Mouse (Mus musculus) cerebellum, adult 9-11 months (tissue): ENCODE data around the gene Slc25a42.
A peak's percentile ranks its signal among the peaks of the same experiment; 100 is the strongest.

Experiments
- DNase-seq: peaks from one replicate; pipeline ENCODE4 v3.0.0; 2022

Slc25a42 gene

GRCm38 (mm10) chr8:70214411-70214810 is 2.3 kb upstream of the Slc25a42 start:
- DNase-seq, result no peak

GRCm38 (mm10) chr8:70211726-70212111 is 386 bp downstream of the Slc25a42 start:
- no peak for DNase-seq

- no peak for DNase-seq
Observed at GRCm38 (mm10) chr8:70211275-70211674, 830 bp downstream of the Slc25a42 start.

DNA sequence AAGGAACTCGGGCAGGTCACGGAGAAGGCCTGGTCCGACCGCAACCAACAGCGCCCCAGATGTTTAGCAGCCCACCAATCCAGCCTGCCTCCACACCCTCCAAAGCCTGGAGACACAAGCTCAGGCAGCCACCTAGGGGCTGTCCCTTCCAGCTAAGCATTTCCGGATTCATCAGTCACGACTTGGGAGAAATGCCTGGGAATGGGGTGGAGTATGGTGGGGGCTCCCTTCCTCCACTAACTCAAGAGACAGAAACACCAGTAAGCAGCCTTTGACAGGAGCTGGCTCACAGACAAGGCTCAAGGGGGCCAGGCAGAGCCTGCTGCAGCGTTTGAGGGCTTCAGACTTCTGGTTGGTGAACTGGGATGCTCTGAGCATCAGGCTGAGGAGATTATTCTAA is 1.6 kb downstream of the Slc25a42 start:
- DNase-seq, result peak; percentile 54

GRCm38 (mm10) chr8:70208130-70208529 is 4.0 kb downstream of the Slc25a42 start:
- no peak for DNase-seq

GRCm38 (mm10) chr8:70204757-70205156 is 7.3 kb downstream of the Slc25a42 start:
- no peak for DNase-seq

DNA sequence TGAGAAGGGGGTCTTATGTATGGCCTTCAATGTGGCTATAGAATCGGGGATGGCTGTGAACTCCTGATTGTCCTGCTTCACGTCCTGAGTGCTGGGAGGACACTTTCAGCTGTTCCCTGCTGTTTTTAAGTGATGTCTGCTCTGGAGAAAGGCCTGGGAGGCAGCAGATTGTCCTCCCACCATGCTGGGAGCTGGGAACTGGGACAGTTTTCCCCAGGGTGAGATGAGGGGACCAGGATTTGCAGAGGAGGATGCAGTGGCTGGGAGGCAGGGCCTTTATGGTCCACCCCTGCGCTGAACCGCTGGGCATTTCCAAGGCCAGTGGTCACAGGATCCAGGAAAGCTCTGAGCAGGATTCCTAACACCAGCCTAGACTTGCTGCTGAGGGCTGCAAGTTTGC is 9.0 kb downstream of the Slc25a42 start:
- no peak for DNase-seq

DNA sequence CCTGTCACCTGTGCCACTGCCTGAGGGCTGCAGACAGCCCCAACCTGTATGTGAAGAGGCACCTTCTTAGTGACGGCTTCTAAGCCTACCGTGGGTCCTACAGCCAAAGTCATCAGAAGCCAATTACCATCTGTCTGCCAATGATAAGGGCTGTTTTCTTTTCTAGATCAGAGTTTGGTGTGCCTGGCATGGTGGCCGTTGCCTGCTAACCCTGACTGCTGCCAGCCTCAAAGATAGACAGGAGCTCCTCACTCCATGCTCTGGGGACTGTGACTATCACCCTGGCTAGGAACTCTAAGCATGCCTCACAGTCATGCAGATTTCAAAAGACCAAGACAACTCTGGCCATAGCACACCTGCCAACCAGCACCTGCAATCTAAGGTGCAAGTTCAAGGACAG is 10.7 kb downstream of the Slc25a42 start:
- no peak for DNase-seq

DNA sequence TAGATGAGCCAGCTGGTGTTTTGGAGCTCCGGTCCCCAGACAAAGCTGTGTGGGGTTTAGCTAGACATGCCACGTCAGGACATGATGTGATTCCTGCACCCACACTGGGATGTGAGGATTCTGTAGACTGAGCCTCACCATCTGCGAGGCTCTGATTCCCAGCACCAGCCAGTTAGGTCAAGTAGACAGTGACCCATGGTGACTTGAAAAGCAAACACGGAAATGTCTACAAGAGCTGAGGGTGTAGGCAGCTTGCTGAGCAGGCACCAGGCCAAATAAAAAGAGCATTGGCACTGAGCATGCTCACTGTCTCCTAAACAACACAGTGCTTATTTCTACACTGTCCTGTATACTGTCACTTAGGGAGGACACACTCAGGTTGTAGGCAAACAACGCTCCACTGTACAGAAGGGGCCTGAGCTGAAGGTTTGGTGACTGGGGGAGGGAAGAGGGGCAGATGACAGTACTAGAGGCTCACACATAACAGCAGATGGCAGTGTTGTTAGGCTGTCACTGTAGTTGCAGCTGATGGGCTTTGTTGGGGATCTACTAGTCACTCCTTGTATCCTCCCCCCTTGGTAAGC is 11.9 kb downstream of the Slc25a42 start:
- DNase-seq, result peak; percentile 81

GRCm38 (mm10) chr8:70197603-70198002 is 14.5 kb downstream of the Slc25a42 start:
- no peak for DNase-seq

DNA sequence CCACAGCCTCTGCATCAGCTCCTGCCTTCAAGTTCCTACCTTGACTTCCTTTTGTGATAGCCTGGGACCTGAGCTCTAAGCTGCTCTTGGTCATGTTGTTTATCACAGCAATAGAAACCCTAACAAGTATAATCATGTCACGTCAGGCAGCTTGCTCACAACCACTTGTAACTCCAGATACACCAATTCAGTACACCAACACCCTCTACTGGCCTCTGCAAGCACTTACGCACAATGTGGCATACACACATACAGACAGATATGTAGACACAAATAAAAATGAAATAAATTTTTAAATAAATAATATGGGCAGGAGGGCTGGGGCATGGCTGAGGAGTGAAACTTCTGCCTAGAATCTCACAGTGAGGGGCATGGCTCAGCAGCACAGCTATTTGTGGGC is 16.3 kb downstream of the Slc25a42 start:
- no peak for DNase-seq

DNA sequence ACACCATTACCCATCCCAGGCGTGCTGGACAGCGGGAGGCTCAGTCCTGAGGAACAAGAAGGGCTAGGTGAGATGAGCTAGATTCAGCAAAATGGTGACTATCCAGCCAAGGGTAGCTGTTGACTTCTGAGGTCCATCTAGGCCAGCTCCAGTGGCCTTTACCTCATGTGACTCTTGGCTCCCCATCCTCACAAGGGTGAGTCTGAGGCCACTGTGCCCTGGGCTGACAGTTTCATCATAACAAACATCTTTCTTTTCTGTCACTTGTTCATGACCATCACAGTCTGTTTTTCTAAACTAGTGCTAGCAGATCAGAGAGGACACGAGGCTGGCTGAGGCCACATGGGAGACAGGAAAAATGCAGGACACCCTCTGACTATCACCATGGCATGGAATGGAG is 17.9 kb downstream of the Slc25a42 start:
- no peak for DNase-seq

GRCm38 (mm10) chr8:70193238-70193637 is 18.9 kb downstream of the Slc25a42 start:
- DNase-seq, result no peak

DNA sequence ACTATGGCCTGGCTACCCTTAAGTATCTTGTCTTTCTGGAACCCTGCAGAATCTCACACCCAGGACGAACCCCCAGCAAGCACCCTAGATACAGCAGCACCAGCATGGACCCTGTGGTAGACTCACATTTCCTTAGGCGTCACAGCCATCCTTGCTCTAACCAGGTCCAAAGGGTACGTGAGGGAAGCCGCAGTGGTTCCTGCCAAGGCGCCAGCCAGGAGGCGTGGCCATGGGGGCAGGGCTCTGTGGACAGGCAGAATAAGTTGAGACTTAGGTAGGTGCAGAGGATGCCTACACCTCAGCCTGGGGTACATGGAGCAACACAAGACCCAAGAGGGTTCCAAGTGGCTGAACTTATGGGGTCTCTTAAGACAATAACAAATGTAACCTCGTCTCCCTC is 23.4 kb downstream of the Slc25a42 start:
- no peak for DNase-seq

- no peak for DNase-seq
Observed at GRCm38 (mm10) chr8:70183194-70183593, 28.9 kb downstream of the Slc25a42 start.

GRCm38 (mm10) chr8:70181903-70182252 is 30.2 kb downstream of the Slc25a42 start:
- no peak for DNase-seq

DNA sequence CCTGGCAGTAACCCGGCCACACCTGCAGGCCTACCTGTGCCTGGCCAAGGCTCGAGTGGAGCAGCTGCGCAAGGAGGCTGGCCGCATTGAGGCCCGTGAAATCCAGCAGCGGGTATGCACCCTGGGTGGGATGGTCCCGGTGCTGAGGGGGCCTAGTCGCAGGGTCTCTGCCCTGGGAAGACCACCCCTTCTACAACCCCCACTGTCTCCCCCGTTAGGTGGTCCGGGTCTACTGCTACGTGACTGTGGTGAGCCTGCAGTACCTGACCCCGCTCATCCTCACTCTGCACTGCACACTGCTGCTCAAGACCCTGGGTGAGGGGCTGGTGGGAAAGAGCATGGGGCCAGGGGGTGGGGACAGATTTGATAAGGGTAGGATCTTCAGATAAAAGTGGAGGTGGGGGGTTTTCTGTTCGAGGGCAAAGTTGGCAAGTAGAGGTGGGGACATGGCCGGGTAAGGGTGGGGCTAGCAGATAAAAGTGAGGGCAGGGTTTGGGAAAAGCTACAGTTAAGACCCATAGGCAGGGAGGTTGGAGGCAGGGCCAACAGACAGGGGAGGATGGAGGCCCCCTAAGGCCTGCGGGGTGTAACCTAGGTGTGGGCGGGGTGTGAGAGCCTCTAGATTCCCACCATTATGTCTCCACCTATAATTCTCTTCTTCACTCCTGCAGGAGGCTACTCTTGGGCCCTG is 30.7 kb downstream of the Slc25a42 start:
- DNase-seq, result no peak

- no peak for DNase-seq
Observed at GRCm38 (mm10) chr8:70179082-70179481, 33.0 kb downstream of the Slc25a42 start.

- no peak for DNase-seq
Observed at GRCm38 (mm10) chr8:70178231-70178630, 33.9 kb downstream of the Slc25a42 start.

GRCm38 (mm10) chr8:70174079-70174478 is 38.0 kb downstream of the Slc25a42 start:
- no peak for DNase-seq

GRCm38 (mm10) chr8:70173320-70173719 is 38.8 kb downstream of the Slc25a42 start:
- no peak for DNase-seq

DNA sequence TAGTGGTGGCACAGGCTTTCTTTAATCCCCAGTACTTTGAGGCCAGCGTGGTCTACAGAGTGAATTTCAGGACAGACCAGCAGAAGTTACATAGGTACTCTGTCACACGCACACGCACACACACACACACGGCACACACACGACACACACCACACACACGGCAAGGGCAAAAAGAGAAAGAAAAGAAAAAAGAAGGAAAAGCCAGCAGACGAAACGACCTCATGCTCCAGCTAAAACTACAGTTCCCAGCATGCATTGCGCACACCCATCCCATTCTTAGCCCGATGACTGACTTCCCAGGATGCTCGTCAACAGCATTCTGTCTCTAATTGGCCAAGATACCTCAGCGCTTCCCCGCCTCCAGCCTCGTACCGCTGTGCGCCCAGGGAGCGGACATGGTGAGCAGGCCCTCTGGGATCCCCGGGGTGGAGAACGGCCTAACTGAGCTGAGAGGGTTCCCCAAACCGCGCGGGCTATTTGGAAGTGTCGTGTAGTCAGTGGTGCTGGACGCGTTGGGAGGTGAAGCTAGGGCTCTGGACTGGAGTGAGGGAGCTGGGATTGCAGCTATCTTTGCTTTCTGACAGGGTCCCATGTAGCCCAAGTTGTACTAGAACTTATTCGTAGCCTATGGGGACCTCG is 39.9 kb downstream of the Slc25a42 start, which contains the start of gene Tmem161a:
Gene Tmem161a (plus strand): TSS at position 314 of the 639 bp plus-strand sequence.
- peak; percentile 93 for DNase-seq

- DNase-seq, result no peak
Observed at GRCm38 (mm10) chr8:70171240-70171639, 40.9 kb downstream of the Slc25a42 start.

GRCm38 (mm10) chr8:70170748-70171147 is 41.4 kb downstream of the Slc25a42 start:
- DNase-seq, result no peak
